Mouse (Mus musculus) activated CD4-positive, CD25-positive, alpha-beta regulatory T cell, adult 4 months (primary cell): Measurements from ENCODE around the gene 1700025G04Rik. TPM values are rescaled to one million over a fixed set of nuclear protein-coding genes. Genes with fewer than 3 reads are reported as not detected.
"Not testable (repeated sequence)": the region's sequence is repeated elsewhere in the genome, so short reads cannot be mapped to it uniquely, and the experiment has no call there.

Experiments used
- ATAC-seq: one replicate; pipeline ENCODE4 v1.8.0; 2017
- polyA plus RNA-seq, 2 experiments: library from polyadenylated mRNA; unstranded; fragments of 100-300 nt; shearing (Covaris generic); gene quantifications; one replicate each; pipeline ENCODE4 v1.2.1; 2017

Gene 1700025G04Rik
- polyA plus RNA-seq, 2 experiments from 2014 or later: 2.5 to 3.7 TPM

DNA sequence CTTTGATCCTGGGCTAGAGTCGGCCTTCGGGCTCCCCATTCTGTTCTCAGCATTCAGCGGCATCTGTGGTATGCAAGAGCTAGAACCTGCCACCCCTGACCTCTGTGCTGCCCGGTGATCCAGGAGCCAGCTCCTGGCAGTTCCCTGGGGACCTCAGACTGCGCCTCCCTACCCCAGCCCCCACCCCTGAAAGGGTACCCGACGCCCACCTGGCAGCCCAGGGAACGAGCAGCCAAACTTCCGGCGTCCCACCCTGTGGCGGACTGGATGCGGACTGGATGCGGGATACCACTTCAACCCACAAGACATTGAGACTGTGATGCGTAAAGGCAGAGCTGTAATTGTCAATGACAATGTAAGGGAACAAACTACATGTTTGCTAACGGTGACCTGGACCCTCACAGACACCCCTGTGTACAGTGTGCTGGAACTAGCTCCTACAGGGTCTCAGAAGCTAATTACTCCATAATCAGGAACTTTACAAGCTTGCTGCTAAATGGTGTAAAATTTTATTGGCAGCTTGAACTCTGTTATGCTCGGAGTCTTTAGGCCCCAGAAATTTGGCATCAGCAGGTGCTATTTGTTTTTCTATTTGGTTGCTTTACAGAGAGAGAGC lies 239.8 kb downstream of the 1700025G04Rik start:
- no peak for ATAC-seq

DNA sequence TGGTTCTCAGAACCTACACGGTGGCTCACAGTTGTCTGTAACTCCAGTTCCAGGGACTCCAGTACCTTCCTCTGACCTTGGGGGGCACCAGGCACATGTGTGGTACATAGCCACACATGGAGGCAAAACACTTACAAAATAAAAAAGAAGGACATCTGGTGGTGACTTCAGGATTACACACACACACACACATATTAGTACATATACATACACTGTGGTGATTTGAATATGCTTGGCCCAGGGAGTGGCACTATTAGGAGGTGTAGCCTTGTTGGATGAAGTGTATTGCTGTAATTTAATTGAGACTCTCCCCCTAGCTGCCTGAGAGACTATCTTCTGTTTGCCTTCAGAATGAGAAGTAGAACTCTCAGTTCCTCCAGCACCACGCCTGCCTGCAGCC lies 241.6 kb downstream of the 1700025G04Rik start:
- no peak for ATAC-seq

DNA sequence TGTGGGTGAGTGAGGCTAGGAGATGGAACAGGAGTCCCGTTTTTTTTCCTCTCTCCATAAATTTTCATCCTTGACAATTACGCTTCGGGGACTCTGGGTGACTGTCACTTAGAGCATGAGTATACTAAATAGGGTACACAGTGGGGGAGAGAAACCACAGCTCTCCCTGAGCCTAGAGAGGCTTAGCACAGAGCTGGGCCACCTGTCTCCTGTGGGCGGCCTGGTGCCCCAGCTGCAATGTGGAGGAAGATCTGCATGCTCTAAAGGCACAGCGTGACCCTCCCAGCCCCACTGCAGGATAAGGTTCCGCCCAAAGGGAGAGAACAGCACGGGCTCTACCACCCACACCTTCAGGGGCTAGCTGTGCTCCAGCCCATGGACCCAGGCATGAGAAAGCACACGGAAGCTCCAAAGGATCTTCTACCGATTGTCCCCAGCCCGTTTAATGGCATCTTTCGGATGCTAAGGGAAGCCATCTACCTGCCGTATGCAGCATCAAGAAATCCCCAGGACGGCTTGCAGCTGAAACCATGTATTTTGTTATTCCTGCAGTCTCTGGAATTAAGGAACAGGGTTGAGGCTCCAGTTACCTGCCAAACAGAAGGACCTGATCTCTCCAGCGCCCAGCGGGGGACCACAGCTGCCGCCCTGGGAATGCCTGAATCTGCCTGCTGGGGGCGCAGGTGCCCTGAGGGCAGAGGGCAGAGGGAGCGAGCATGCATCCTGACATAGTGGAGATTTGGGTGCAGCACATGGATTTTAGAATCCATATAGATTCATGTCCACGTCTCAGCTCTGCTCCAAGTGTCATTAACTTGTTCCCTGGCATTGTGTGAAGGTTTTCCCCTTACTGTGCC lies 243.8 kb downstream of the 1700025G04Rik start:
- no peak for ATAC-seq

DNA sequence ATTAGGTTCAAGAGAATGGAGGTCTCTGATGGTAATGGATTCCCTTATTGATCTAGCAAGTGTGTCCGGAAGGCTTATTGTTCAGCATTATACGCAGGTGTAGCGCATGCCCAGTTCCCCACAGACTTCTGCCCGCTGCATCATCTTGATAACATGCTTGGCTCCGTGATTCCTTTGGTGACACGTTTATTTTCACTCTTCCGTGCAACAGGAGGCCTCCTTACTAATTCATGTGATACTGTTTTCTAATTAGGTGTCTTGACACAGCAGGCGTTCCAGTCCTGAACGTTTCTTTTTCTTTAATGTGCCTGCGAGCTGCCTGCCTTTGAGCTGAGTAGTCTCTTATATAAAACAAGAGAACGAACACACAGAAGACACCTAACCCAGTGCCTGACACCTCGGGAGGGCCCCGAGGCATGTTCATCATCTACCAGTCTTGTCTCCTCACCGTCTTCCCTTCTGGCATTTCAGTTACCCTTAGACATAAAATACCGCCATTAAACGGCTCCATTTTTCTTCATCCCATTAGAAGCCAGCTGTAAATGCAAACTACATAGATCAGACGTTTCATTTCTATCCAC lies 244.6 kb downstream of the 1700025G04Rik start:
- no peak for ATAC-seq

DNA sequence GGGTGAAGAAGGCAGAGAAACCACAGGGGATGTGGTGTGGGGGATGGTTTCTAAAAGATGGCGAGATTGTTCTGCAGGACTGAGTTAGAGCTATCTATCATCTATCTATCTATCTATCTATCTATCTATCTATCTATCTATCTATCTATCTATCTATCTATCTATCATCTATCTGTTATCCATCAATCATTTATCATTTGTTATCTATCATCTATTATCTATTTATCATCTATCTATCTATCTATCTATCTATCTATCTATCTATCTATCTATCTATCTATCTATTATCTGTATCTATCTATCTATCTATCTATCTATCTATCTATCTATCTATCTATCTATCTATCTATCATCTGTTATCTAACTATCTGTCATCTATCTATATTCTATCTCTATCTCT lies 249.6 kb downstream of the 1700025G04Rik start:
- not testable (repeated sequence) for ATAC-seq

DNA sequence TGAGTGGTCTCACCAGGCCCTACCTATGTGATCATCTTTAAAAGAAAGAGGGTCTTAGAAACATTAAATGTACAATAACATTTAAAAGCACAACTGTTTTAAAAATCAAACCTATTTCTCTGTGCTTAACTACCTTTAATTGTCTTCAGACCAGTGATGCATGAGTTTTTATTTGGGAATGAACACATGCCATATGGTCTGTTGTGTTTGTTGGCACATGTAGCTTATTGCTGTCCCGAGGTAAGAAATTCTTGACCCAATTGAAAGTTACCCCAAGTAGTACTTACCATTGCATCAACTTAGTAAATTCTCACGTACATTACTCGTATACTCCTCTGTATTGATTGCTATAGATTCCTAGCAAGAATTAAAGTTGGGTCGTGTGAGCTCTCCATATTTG lies 254.7 kb downstream of the 1700025G04Rik start:
- no peak for ATAC-seq

DNA sequence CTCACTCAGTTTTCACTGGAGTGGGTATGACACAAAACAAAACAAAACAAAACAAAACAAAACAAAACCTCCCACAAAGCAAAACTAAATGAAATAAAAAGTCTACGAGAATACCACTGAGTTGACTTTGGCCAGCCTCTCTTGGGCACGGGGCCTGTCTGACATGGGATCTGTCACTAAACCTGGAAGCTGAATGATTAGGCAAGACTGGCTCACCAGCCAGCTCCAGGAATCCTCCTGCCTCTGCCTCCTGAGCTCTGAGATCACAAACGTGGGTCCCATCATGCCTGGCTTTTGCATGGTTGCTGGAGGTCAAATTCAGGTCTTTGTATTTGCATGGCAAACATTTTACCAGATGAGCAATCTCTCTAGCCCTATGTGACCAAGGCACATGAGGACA lies 258.1 kb downstream of the 1700025G04Rik start:
- ATAC-seq: no peak

DNA sequence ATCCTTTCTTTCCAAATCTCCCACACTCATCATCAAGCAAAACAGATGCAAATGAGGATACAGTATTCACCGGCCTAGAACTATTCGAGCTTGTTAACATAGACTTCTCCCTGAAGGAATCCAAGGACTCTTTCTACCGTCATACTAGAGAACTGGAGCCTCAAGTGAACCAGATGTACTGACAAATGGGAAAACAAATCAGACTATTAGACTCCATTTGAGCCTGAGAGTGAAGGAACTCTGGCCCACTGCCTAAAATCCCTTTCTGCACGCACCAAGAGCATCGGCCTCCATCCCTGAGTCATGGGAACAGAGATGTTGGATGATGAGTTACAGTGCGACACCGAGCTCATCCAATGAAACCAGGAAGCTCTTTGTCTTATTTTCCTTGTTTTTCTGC lies 264.9 kb downstream of the 1700025G04Rik start:
- no peak for ATAC-seq

DNA sequence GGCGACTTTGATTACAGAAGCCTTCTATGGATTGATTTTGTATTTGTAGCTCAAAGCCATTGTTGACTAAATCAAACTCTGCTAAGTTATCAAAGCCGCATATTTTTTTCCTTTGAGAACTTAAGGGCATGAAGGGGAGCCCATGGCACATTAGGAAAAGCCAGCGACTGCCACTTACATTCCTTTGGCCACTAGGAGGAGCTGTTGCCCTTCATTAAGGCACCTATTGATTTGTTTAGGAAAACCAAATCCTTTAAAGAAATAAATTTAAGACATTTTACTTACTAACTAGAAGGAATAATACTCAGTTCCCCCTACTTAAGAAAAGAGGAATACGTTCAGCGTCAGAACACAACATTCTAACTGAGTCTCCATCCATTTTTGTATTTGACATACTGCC lies 269.5 kb downstream of the 1700025G04Rik start:
- ATAC-seq: peak; percentile 75

DNA sequence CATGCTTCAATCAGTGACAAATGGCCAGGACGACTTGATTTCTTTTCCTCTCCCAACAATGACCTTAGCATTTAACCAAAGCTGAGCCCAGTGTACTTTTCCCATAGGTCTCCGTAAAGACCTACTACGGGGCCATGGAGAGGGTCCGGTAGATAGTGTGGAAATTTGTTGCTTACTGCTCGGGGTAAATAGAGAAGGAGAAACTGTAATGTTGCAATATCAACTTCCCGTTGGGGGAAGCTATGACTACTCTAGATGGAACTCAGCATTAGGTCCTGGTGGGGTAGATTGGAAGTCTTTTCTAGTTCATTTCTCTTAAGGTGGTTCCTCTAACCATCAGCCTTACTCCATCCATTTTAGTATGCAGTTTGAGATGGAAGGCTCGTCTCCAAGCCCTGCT lies 270.7 kb downstream of the 1700025G04Rik start:
- ATAC-seq: no peak

DNA sequence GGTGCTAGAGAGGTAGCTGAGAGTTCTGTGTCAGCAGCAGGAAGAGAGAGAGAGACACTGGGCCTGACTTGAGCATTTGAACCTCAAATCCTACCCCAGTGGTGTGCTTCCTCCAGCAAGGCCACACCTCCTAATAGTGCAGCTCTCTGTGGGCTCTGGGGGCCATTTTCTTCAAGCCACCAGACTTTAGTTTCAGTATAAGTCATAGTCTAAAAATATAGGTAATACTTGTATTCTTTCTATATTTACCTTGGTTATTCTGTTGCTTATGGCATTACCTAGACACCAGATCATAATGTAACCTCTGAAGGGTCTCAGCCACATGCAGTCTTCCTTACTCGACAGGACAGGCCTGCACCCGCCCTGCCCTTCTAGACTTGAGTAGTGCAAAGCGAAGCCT lies 273.9 kb downstream of the 1700025G04Rik start:
- no peak for ATAC-seq

DNA sequence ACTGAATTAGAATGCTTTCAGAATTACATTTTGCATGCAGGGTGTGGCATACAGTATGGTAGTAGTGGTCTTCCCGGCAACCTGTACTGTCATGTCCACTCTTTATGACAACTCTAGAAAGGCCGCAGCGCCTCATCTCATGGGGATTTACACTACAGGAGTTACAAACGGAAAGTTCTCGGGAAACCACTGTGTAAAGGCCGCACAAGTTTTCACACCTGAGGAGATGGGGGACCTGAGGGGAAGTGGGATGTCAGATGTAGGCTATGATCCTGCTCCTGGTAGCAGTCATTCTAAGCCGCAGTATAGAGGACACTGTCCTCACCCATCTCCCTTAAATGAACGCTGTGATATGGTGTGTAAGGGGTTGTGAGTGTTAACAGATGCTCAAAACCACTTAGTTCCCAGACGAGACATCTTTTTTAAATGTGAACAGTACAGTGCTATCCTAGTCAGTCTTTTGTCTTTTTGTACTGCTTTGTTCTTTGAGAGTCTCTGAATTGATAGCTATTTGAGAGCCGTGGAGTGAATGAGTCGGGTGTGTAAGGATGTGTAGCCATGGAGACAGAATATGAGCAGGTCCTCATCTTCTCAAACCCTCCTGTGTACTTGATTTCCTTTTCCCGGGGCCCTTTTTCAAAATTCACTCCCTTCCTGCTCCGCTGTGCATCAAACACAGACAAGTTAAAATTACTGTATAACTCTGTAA lies 277.8 kb downstream of the 1700025G04Rik start:
- ATAC-seq: no peak

DNA sequence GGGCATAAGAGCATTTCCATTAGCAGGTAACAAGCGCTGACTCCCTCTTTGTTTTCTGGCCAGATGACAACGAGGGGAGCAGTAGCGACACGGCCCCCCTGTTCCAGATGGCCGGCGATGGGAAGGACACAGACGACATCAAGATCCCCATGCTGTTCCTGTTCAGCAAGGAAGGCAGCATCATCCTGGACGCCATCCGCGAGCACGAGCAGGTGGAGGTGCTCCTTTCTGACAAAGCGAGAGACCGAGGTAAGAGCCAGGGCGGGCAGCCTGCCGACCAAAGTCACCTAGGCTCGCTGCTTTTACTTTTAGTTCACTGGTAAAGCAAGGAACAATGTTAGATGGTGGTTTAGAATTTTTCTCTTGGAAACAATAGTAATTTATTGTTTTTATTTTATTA lies 278.5 kb downstream of the 1700025G04Rik start:
- ATAC-seq: no peak

DNA sequence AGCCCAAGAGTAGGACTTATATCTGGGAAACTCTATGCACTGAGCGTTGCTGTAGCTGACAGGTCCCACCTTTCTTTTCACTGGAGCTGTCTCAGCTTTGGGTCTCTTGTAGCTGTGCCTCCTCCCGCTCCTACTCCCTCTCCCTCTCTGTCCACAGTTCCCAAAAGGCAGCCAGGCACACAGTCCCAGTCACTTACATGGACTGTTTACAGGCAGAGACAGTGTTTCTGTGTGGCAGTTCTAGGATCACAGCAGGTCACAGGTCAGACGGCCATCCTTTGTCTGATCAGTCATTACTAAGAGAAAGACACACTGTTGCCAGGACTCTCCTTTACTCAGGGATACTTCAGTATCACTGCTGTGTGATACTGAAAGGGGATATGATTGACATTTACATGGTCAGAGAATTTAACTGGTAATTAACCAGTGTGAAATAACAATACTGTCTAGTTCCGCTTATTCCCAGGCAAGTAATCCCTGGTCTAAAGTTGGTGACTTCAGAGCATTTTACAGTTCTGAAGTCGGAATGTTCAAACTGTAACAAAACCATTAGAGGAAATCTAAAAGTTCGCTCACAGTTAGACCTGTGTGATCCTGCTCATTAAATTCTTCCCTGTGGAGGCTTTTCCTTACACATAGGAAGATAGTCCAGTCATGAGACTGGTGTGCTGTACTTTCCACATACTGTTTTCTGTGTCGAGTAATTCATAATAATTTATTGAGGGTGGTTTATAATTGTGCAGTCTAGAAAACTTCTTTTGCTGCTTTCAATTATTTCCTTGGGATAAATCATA lies 279.1 kb downstream of the 1700025G04Rik start:
- no peak for ATAC-seq

DNA sequence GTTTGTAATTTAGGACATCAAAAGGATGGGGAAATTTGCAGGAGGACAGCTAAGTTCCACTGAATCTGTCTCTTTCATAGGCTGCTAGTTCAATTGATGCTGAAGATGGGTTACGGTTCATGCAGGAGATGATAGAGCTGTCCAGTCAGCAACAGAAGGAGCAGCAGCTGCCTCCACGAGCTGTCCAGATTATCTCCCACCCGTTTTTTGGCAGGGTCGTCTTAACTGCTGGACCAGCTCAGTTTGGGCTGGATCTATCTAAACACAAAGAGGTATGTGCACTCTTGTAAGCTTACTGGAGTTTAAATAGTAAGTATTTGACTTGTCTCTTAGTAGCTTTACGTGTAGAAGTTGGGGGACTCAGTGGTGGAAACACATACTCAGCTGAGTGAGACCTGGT lies 282.6 kb downstream of the 1700025G04Rik start:
- no peak for ATAC-seq

DNA sequence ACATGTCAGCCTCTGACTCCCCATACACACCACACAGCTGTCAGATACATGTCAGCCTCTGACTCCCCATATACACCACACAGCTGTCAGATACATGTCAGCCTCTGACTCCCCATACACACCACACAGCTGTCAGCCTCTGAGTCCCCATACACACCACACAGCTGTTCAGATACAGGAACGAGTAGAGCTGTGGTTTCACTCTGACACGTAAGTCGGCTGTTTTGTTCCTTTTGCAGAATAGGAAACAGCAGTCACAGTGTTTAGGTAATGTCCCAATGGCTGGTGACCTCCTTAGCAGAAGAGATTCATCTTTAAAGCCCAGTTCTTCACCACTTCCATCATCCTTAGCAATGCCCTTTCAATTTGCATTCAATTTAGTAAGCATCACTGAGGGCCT lies 287.1 kb downstream of the 1700025G04Rik start:
- not testable (repeated sequence) for ATAC-seq
